Mouse (Mus musculus) ES-E14 (cell line): ENCODE results near the gene Azin2.

Experiments
- MAFK ChIP-seq: IDR thresholded peaks from 2 replicates; pipeline ENCODE4 v1.6.1; 2014; ENCODE audit warnings: mild to moderate bottlenecking, low read depth, low read length, inconsistent platforms; ENCODE audit not compliant: insufficient read depth
- ZC3H11A ChIP-seq: IDR thresholded peaks from 2 replicates; pipeline ENCODE4 v1.6.1; 2012; ENCODE audit warnings: low read depth, mild to moderate bottlenecking, inconsistent platforms, low read length, borderline replicate concordance
- ZNF384 ChIP-seq: IDR thresholded peaks from 2 replicates; pipeline ENCODE4 v1.6.1; 2012; ENCODE audit warnings: low read depth, low read length, inconsistent platforms

DNA sequence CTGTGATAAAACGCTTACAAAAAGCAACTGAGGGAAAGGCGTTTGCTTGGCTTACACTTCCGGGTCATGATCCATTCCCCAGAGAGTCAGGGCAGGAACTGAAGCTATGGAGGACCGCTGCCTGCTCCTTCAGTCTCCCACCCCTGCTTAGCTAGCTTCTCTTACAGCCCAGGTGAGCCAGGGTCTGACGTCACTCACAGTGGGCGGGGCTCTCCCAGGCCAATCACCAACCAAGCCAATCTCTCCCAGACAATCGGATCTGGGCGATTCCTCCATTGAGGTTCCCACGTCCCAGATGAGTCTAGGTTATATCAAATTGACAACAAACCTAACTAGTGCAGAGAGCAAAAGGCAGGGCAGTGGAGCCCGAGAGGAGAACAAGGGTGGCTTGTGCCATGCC lies 43.1 kb downstream of the Azin2 start:
- no peak for TF ChIP-seq ZNF384
- TF ChIP-seq ZC3H11A = no peak
- TF ChIP-seq MAFK = no peak
